Mouse (Mus musculus): ENCODE results near the gene Wdr1.
"Not testable (repeated sequence)": the region's sequence is repeated elsewhere in the genome, so short reads cannot be mapped to it uniquely, and the experiment has no call there.

Wdr1 gene

DNA sequence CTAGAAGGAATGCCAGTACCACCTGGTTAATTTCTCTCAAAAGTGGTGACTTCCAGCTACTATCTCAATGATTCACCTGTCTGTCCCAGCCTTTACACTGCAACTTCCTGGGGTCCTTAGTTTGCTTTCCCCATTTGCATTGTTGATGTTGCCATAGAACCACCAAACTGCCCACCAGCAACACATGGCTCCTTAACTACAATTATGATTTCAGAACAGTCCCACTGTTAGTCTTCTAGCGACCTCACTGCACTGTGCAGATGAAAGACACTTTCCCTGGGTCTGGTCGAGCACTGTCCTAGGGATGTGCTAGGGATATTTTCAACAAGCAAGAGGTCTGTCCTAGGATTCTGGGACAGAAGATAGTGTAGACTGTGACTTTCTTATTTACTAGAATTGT, at the start of gene Wdr1:
Wdr1 (minus strand) TSS at position 101 of the 400 bp plus-strand sequence.
- DNase-seq (ENCODE audit: low spot score in 2 of 2) = no peak

DNA sequence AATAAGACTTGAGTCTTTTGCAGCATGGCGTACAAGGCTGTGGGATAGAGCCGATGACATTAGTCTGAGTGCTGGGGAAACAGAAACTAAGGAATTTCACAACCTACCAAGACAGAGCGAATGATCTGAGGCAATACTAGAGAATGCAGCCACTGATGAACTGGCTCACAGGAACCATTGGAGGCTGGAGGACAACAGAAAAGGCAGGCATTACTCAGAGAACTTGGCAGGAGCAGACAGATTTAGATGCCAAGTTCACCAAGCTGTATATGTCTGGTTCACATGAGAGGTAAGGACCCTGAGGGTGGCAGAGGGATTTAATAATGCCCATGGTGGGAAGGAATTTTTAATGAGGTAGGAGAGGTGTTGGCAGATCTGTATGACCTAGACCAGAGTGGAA, 48.1 kb upstream of the Wdr1 start:
- no peak for DNase-seq (ENCODE audit: low spot score in 2 of 2)

DNA sequence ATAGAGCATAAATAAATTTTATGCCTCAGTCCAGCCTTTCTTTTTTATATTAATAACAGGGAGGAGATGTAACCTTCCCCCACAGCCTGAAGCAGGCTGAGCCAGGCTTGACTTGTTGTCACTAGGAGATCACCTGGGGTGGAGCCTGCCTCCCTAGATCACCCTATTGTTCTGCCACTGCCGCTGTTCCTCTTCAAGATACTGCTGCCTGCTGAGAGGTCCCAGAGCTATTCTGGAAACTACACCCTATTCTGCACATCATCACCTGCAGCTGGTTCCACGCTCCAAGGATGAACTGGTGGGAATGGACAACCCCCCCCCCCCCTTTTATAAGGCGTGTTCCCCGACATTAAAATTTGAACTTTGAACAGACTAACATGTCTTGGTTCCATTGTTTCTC, 45.2 kb upstream of the Wdr1 start:
- DNase-seq (ENCODE audit: low spot score in 2 of 2) = not testable (repeated sequence)

DNA sequence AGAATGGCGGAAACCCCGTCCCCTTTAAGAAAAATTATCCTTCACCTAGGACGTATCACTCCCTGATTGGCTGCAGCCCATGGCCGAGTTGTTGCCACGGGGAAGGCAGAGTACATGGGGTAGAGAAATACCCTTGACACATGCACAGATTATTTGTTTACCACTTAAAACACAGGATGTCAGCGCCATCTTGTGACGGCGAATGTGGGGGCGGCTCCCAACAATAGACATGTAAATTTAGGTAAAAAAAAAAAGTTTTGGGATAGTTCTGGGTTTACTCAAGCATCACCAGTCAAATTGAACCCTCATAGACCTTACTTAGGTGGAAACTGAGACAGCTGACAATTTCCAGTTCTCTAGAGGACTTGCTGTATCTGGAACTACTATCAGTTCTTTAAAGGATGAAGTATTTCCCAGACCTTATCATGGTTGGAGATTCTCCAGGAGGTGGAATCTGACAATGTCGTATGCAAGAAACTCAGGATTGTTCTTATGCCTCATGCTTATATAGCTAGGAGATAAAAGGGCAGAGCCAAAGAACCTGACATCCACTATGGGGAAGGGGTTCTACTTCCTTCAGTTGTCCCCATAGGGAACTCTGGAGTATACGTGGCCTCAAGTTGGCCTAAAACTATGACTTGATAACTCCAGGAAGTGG, 35.8 kb upstream of the Wdr1 start:
- DNase-seq (ENCODE audit: low spot score in 2 of 2) = peak; percentile 12 to 27

DNA sequence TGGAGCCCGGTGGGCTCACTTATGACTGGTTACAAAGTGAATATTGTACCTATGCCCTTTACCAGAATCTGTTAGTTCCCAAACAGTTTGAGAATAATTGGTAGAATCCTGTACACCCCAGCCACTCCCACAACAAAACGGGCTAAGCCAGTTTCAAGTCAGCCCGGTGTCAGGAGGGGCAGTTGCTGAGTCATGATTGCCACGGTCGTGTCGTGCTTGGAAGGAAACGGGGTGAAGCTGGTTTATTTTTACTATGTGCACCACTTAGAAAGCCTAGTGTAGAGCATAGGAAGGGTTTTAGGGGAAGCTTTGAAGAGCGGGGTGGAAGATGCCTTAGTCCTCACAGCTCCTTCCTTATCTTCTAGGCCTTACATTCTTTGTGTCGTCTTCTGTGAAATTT, 25.9 kb upstream of the Wdr1 start:
- no peak for DNase-seq (ENCODE audit: low spot score in 2 of 2)

DNA sequence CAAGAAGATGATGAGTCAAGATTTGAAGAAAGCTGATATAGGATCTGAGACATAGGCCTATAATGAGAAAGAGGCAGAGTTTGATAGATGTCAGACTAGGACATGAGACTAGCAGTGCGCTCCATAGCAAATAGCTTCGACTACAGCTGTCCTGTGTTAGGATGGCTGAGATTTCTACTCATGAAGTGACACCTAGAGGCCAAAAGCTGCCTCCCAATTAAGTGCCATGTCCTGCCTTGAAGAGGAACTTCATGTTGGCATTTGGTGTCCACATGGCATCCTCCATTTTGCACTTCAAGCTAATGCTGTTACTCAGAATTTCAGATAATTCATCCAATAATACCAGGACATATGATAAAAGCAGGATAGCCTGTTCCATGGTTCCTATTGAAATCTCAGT, 22.4 kb upstream of the Wdr1 start:
- DNase-seq (ENCODE audit: low spot score in 2 of 2) = no peak

DNA sequence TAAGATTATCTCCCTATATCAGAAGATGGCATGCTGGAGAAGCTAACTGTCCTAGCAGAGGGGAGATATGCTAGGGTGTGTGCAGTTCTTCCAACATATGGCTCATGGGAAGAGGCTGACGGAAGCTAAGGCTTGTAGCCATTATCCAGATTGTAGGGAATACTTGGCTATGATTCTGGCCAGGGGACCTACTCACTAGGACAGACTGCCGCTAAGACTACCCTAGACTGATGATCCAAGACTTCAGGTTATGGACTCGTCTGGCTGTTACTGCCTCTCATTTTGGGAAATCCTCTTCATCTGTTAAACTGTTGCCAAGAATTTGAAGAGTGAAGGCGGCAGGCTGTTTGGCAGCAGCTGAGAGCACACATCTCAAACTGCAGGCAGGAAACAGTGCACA, 20.0 kb upstream of the Wdr1 start:
- DNase-seq (ENCODE audit: low spot score in 2 of 2) = no peak

DNA sequence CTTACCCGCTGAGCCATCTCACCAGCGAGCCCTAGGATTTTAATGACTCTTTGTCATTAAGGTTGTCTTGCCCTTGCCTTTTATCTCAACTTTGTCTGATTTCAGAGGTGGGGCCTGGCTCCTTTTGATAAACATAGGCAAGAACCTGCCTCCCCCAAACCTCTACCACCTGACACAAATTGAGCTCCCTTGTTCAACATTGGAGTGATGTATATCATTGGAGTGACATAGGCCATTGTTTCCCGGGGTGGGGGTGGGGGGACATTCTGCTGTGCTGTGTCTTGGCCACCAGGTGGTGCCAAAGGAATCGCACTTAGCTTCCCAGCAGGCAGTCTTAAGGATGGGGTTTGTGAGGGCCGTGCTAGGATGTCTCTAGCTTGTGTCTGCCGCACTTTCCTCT, 17.7 kb upstream of the Wdr1 start:
- DNase-seq (ENCODE audit: low spot score in 2 of 2) = peak in 1 of 2 experiments; percentile 17

DNA sequence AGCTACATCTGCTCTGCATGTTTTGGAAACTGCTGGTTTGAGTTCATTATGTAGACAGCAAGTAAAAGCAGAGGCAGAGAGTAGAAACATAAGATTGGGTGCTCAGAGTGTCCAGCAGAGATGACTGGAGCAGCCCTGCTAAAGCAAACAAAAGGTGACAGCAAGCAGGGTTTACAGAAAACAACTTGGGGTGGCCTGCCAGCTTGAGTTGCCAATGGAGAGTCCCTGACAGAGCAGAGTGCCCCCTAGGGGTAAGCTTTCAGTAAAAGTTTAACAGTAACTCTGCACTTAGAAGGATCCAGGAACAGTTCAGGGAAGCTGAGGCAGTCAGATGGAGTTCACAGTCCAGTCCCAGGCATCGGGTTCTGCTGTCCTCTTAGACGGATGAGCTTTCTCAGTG, 7.9 kb upstream of the Wdr1 start:
- DNase-seq (ENCODE audit: low spot score in 2 of 2) = no peak

DNA sequence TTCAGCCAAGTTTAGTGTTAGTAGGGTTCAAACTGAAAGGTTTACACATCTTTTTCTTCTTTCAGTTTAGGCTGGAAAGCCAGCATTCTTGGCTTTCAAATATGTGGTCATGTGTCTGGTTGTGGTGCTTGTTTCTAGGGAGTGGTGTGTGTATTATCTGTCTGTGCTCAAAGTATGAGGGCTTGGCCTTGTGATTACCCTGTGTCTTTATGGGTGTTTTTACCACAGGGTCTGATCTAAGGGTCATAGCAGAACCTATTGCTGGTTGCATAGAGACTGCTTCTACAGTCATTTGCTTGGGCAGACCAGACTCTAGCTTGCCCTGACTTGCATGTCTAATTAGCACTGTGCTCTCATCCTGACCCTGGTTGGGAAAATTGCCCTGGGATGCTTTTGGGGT, 5.6 kb upstream of the Wdr1 start:
- DNase-seq (ENCODE audit: low spot score in 2 of 2) = no peak

DNA sequence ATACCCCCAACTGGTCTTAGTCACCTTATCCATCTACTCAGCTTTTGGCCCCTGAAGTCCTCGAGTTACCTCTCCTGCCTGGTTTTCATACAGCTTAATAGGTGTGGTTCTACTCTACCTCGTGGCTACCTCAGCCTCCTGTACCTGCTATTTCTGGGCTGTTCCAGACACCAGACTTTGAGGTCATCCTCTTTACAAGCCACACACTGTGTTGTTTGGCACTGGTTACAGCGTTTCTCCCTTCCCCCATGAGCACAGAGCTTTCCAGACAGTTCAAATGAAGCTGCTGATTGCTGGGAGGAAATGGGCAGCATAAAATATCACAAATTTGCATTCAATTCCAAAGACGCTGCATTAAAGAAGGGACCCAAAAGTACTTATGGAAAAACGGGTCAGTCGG, 1.8 kb upstream of the Wdr1 start:
- DNase-seq (ENCODE audit: low spot score in 2 of 2) = no peak

DNA sequence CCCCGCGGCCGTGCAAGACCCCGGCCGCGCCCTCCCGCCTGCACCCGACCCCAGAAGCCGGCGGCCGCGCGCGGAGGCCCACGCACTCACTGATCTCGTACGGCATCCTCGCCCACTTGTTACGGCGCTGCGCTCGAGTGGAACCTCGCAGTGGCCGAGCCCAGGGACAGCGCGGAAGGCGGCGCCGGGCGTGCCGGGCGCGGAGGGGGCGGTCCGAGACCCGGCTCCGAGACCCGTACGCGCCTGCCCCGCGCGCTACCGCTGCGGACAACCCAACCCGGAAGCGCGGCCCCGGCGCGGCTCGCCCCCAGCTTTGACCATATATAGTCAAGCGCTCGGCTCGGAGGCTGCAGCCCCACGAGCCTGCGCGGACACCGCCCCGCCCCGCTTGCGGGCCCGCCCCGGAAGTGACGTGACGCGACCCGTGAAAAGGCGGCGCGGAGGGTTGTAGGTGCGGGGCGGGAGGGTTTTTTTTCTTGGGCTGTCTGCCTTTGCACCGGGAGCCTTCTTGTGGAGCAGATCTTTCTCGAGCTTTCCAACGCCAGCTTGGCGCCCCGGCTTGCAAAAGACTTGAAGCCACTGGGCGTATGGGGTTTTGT, 1.5 kb downstream of the Wdr1 start:
- DNase-seq (ENCODE audit: low spot score in 2 of 2) = peak; percentile 97 to 98

DNA sequence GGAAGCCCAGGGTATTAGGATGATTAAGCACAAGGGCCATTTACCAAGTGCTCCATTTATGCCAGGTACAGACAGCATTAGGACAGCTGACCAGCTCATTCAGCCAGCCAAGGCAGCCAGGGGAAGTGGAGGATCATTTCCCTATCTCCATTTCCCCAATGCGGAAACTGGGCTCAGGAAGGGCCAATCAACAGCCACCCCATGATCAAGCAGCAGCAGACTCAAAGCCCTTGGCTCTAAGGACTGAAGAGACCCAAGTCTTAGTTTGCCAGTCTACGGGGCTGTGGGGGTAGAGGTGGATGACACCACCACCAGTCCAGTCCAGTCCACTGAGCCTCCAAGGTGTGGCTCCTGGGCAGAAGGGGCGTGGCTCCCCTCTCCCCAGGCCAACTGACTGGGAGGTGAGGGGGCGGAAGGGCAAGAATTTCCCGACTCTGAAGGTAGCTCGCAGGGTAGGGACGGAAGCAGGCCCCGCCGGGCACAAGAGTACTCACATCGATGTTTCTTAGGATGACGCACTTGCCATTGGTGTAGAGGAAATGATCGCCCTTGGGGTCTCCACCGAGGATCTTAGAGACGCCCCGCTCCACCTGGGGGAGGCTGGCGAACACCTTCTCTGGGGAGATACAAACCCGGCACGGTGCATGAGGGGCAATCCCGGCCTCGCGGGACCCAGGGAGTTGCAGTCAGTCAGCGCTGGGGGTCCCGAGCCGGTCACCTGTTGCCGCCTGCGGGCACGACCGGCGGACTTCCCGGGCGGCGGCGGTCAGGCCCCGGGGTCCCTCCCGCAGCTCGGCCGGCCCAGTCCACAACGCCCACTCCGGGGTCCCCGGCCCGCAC, 2.2 kb downstream of the Wdr1 start:
- DNase-seq (ENCODE audit: low spot score in 2 of 2) = peak; percentile 59 to 61

DNA sequence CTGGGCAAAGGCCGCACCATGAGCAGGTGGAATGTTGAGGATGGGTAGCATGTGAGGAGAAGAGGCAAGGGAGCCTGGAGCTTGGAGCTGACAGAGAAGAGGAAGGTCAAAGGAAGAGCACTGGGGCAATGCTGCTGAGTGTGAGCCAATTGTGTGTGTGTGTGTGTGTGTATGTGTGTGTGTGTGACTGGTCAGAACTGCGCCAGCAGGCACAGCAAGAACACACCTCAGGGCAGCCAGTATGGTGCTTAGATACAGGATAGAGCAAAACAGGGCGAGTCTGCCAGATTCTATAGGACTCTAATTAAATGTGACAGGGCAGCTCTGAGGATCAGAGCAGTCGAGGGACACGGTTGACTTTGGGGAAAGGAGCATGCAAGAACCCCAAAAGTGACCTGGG, 4.2 kb downstream of the Wdr1 start:
- DNase-seq (ENCODE audit: low spot score in 2 of 2) = no peak

DNA sequence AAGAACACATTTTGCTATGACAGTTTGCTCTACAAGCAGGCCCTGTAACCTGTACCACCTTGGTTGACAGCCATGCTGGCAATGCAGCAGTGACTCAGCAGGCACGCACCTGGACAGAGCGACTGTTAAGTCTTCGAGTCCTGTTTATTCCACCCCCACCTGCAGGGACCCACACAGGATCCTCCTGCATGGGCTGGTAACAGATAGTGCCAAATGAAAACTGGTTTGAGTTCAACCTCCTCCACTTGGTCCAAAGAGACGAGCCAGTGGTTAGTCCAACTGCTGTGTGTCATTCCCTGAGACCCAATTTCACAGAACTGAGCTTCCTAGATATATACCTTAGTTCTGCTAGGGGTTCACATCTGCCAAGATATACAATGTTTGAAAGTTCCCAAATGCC, 5.2 kb downstream of the Wdr1 start:
- no peak for DNase-seq (ENCODE audit: low spot score in 2 of 2)

DNA sequence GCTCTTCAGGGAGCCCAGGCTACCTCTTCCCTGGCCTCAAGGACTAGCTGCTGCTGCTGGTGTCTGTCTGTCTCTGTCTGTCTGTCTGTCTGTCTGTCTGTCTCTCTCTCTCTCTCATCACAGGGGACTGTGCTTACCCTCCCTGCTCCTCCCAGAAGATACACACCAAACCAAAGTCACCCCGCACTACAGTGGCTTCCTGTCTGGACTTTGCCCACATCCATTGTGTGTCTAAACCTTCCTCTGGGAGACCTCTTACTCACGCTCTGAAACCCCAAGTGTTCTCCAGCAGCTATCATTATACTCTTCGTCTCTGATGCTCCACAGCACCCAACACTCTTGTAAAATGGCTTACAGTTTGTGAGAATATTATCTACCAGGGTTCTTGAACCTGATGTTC, 6.6 kb downstream of the Wdr1 start:
- no peak for DNase-seq (ENCODE audit: low spot score in 2 of 2)

DNA sequence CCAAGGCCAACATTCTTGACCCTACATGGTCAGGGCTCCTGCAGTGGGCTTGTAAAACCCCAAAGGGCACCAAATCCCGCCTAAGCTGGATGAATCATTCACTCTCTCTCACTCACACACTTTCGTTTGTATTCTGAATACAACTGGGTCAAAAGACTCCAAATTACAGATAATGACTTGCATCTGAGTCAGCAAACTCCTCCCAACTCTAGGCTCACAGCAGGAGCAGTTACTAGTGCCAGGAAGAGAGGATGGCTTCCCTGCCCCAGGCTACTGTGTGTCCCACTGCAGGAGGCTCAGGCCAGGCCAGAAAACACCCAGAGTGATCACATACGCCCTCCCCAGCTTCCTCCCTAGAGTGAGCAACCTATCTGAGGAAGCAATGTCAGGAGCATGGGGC, 9.1 kb downstream of the Wdr1 start:
- DNase-seq (ENCODE audit: low spot score in 2 of 2) = no peak

DNA sequence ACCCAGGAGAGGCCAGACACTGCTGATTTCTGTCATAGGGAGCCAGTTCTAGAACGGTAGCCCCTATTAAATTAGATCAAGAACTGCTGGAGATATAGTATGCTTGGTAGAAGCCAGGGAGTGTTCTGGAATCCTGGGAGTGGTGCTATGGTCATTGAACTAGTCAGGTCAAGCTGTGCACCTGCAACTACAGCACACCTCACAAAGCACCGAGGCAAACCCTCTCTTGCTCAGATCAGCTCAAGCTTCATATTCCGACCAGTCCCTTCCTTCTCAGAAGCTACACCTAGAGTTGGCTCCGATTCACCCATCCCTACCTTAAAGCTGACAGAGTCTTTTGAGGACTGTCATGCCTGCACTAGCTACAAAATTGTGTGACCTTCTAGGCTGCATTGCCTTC, 9.5 kb downstream of the Wdr1 start:
- no peak for DNase-seq (ENCODE audit: low spot score in 2 of 2)

DNA sequence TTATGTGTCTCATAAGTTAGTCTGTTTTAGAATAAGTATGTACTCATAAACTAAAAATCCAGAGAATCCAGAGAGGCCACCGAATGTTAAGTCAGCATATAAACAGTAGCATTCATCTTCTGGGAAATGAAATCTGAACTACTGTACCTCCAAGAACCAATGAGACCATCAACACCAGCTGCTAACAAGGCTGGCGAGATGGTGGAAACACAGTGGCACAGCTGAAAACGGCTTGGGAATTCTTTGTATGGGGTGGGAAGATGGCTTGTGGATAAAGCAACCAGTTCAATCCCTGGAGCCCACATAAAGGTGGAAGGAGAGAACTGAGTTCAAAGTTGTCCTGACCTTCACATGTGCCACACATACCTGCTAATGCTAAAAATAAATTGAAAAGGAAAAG, 10.4 kb downstream of the Wdr1 start:
- DNase-seq (ENCODE audit: low spot score in 2 of 2) = no peak

DNA sequence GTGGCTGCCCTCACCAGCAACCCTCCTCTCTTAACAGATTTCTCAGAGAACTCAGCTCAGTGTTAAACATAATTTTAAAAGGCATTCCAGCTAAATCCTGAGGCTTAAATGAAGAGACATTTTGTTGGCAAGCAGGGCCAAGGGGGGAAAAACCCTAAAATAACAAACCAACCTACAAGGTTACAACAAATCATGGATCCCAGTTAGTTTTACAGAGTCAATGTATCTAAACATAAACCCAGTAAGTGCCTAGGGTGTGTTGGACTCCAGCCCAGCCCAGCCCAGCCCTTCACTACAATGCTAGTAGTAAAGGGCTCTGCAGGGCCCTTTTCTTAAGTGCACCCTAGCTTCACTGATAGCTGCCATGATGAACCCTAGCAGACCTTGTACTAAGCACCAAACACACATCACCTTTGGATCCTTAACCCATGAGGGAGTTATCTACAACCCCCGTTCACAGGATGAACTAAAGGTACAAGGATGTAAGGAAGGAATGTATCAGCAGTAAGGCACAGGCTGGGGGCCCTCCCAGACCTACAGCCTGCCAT, 12.7 kb downstream of the Wdr1 start:
- no peak for DNase-seq (ENCODE audit: low spot score in 2 of 2)

DNA sequence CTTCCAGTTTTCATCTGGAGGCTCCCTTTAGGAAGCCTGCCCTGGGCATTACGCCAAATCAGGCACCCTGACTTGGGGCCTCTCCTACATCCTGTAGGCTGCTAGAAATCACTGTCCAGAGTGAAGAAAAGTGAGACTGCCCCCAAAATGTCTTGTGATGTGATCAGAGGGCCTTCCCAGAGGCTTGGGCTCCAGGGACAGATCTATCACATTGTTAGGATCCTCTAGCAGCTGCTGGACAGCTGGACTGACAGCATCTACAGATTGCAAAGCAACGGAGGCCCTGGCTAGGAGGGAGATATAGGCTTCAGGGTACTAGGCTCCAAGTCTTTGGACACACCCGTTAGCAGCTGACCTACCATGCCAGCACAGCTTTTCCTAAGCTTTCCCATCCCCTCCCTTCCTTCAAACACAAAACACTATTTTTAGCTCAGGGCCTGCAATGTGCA, 13.5 kb downstream of the Wdr1 start:
- no peak for DNase-seq (ENCODE audit: low spot score in 2 of 2)

DNA sequence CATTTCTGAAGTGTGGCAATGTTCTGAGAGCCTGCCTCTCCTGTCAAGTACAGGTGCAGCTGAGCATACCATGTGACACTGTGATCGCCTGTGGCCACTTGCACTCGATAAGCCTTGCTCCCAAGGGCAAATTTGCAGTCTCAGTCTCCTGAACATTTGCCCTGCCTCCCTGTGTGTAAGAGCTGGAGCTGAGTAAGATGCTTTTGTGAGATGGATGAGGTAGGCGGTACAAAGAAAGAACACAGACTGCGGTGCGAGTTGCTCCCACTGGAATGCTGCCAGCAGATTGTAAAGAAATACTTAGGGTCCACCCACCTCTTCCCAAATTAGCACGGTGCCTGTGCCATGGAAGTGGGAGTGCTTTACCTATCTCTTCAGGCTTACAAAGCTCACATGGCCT, 15.6 kb downstream of the Wdr1 start:
- no peak for DNase-seq (ENCODE audit: low spot score in 2 of 2)

Measured in natural killer cell, adult 2 months (primary cell).